Mouse (Mus musculus) layer of hippocampus, postnatal 36 days (tissue): ENCODE data around the gene Diras1. TPM values are rescaled to one million over a fixed set of nuclear protein-coding genes. Genes with fewer than 3 reads are reported as not detected.
"Not testable (repeated sequence)": the region's sequence is repeated elsewhere in the genome, so short reads cannot be mapped to it uniquely, and the experiment has no call there.

Source experiments
- DNase-seq, 2 experiments: peaks; one replicate each; pipeline ENCODE4 v3.0.0; 2022
- total RNA-seq, 2 experiments: library from RNA; stranded (reverse); gene quantifications; 2 replicates each; pipeline ENCODE4 v1.2.3; 2021

Diras1 gene
- 10 to 100 TPM; 96.5 to 98.1 TPM for total RNA-seq

- DNase-seq, result no peak
Observed at GRCm38 (mm10) chr10:81025639-81026275, at the start of gene Diras1. TSS of gene Diras1 (minus strand) at chr10:81025662.

GRCm38 (mm10) chr10:81073464-81073863 is 48.0 kb upstream of the Diras1 start:
- DNase-seq, result no peak

DNA sequence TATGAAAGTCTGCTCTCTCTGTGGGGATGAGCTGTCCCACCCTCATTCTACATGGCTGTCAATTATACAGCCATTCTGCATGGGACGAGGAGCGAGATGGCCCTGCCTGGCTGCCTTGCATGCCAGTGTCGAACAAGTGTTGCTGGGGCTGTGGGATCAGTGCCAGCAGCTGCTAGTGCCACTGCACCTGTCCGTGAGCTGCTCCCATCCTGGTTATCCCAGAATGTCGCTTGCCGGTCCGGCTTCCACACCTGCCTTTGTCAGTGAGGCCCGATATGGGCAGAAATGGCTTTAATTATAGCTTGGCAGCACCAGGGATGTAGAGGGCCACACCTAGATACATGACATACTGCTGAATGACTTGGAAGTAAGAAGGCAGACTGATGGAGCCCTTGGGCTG is 46.8 kb upstream of the Diras1 start:
- DNase-seq, result no peak

DNA sequence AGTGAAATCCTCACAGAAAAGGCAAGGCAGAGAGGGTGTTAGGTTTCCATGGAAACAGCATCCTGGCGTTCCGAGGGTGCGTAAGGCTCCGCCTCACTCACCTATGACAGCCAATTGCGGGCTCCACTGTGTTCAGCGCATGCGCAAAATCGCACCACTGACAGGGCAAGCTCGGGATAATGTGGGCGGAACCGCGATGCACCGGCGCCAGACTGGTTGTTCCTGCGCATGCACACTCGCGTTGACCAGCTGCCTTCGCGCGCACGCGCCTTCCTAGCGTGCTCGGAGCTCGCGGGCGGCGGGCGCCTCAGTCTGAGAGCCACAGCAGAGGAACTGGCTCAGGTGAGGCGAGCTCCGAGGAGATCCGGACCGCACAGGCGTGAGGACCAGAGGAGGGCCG is 44.4 kb upstream of the Diras1 start, which contains the start of gene Thop1:
Gene Thop1, plus strand, starts transcription at position 200 of the 400 bp plus-strand sequence.
- DNase-seq, result peak; percentile 94 to 98

GRCm38 (mm10) chr10:81068706-81069105 is 43.2 kb upstream of the Diras1 start:
- no peak for DNase-seq

DNA sequence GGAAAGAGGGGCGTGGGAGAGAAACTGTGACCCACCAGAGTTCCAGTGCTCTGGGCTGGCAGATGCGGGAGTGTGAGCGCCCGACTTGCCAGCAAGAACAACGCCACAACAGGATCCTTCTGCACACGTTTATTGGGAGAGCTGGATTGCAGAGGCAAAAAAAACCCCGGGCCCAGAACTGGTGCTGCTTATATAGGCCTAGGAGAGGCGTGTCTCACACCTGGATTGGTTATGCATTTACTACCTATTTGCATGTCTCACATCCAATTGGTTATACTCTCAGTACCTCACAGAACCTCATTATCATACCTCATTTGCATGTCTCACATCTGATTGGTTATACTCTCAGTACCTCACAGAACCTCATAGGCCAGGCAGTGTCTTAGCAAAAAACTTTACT is 39.1 kb upstream of the Diras1 start:
- DNase-seq, result not testable (repeated sequence)

DNA sequence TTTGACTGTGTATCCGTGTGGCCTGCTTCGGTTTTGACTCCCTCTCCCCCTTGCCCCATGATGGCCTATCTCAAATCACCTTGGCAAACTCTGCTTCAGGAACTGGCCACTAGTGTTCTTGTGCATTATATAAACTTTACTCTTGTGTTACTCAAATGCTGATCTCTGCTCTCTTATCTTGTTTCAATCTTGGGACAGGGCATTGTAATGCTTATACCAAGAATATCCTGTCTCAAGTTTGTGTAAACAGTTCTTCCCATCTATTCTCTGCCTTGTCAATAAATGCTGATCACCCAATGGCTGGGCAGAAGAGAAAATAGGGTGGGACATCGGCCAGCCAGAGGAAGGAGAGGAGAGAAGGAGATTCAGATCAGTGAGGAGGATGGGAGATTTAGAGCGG is 37.2 kb upstream of the Diras1 start:
- no peak for DNase-seq

- DNase-seq, result peak; percentile 99
Observed at GRCm38 (mm10) chr10:81059603-81060543, 34.4 kb upstream of the Diras1 start, which contains the start of gene Sgta. TSS of gene Sgta (minus strand) at chr10:81060181.

GRCm38 (mm10) chr10:81058896-81059295 is 33.4 kb upstream of the Diras1 start:
- no peak for DNase-seq

- no peak for DNase-seq
Observed at GRCm38 (mm10) chr10:81057406-81058130, 32.1 kb upstream of the Diras1 start.

DNA sequence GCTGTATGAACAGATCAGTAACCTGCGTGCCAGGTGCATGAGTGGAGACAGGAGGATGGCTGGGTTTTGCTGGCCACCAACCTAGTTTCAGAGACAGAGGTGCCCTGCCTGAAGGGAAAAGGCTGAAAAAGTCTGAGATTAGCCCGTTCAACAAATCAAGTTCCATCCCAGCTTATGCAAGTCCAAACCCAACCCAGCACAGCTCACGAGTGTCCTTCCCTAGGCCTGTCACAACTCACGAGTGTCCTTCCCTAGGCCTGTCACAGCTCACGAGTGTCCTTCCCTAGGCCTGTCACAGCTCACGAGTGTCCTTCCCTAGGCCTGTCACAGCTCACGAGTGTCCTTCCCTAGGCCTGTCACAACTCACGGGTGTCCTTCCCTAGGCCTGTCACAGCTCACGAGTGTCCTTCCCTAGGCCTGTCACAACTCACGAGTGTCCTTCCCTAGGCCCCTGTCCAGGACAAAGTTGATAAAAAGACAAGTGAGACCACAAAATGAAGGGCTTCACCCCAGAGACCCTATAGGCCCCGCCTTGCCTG is 30.4 kb upstream of the Diras1 start:
- DNase-seq, result not testable (repeated sequence)

DNA sequence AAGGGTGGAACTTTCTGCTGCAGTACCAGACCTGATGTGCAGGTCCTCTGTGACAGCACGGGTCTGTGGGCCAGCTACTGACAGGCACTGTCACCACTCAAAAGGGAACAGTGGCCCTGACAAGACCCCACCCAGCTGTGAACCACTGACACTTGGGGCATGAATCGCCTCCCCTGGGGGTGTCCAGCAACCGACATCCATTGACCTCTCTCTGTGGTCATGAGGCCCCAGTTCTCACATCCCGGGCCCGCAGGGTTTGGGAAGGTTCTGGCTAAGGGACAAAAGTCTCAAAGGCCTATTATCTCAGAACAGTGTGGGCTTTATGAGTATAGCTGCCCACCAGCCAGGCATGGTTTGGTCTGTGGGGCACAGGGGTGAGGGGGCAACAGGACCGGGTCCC is 29.7 kb upstream of the Diras1 start:
- DNase-seq, result no peak

GRCm38 (mm10) chr10:81052577-81052976 is 27.1 kb upstream of the Diras1 start:
- DNase-seq, result no peak

DNA sequence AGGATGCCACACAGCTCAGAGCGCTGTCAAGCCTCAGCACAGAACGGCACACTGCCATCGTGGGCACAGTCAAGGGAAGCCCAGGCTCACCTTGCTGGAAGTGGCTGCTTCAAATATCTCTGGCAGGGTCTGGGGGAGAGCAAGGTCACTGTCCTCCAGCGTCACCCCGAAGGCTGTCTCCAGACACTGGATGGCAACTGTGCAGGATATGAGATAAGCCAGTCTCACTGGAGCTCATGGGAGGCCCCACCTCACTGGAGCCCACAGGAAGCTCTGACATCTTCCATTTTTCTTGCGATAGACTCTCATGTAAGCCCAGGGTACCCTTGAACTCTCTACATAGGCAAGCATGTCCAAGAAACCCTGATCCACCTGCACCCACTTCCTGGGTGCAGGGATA is 25.7 kb upstream of the Diras1 start:
- DNase-seq, result no peak

DNA sequence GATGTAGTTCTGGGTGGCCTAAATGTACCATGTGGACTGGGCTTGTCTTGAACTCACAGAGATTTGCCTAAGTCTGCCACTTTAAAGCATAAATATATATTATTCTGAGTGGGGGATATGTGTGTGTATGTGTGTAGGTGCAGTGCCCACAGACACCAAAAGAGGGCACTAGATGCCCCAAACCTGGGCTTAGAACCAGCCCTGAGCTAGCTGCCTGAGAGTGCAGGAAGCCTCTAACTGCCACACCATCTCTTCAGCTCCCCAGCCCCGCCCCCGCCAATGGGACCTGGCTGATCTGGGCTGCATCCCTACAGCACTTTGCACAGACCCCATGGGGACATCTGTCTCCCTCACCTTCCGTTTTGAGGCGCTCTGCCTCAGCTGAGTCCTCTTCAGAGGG is 25.2 kb upstream of the Diras1 start:
- no peak for DNase-seq

DNA sequence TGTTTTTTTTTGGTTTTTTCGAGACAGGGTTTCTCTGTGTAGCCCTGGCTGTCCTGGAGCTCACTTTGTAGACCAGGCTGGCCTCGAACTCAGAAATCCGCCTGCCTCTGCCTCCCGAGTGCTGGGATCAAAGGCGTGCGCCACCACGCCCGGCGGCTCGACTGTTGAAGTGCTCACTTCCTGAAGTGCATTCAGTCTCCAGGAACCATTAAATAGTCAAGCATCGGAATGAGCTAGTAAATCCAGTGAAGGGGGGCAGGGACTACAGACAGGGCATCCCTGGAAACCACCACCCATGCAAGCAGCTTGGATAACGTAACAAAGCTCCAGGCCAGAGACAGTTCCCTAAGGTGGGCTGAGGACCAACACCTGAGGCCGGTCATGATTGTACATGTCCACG is 19.8 kb upstream of the Diras1 start:
- not testable (repeated sequence) for DNase-seq

DNA sequence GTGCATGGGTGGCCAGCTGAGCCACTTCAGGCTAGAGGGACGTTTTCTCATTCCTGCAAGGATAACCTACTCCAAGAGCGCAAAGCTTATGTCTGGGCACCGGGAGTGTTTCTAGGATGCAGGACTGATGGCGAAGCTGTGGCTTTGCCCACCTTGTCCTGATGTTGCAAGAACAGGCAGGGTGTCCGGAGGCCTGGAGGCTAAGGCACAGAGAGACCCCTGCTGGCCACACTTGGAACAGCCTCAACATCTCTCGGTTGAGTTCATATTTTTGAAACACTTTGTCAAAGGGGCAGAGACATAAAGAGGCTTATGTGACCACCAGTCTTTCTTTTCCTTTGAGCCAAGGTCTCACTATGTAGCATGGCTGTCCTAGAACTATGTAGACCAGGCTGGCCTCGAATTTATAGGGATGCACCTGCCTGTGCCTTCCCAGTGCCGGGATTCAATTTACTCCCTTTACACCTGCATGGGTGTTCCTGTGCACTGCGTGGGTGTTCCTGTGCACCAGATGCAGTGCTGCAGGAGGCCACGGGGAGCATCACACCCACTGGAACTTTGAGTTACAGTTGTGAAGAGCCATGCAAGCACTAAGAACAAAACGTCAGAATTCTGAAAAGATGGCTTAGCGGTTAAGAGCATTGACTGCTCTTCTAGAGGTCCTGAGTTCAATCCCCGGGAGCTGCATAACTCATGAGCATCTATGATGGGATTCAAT is 16.2 kb upstream of the Diras1 start:
- peak; percentile 66 to 67 for DNase-seq

DNA sequence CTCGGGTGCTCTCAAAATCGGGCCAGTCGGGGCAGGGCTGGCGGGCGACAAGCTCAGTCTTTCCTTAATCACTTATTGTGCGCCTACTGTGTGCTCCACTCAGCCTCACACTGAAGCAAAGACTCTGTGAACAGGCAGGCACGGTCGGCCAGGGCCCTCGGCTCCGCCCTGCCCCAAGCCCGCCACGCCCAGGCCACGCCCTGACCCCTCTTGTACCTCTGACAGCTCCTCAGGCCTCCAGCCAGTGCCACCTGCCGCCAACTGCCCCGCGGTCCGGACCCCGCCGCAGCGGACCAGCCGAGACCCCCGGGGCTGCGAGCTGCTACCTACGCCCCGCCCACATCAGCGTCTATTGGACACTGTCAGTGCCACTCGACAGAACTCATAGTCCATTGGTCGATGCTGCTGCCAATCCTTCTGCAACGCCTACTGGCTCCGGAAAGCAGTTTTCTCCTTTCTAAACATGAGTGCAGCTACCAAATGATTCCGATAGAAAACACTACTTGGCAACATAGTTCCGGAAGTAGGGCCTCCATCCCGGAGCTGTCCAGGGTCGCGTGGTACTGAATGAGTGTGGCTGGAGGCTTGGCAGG is 11.6 kb upstream of the Diras1 start, which contains the start of gene Slc39a3:
Gene Slc39a3, minus strand, starts transcription at position 439 of the 593 bp plus-strand sequence.
- DNase-seq, result peak; percentile 98 to 99

DNA sequence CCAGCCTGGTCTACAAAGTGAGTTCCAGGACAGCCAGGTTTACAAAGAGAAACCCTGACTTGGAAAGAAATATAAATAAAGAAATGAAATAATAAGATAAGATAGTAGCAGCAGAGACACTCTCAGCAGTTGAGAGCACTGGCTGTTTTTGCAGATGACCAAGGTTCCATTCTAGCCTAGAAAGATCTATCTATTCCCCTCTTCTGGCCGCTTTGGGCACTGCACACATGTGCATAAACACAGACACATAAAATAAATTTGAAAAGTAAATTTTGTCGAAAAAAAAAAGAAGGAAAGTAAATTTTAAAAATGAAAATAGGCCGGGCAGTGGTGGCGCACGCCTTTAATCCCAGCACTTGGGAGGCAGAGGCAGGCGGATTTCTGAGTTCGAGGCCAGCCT is 10.8 kb upstream of the Diras1 start:
- DNase-seq, result no peak

DNA sequence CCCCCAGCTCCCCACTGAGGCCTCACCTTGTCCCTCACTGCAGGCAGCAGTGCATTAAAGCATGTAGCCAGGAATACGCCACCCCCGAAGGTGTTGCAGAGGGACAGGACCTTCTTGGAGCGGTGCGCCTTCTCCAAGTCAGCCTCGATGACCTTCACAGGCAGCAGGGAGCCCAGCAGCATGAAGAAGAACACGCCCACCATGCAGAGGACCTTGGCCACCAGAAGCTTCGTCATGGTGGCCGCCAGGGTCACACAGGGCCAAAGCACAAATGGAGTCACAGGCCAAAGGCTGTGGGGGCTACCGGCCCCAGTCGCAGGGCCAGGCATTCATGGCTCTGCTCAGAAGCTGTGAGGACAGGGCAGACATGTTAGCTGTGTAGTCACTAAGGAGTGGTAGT is 8.1 kb upstream of the Diras1 start:
- no peak for DNase-seq

DNA sequence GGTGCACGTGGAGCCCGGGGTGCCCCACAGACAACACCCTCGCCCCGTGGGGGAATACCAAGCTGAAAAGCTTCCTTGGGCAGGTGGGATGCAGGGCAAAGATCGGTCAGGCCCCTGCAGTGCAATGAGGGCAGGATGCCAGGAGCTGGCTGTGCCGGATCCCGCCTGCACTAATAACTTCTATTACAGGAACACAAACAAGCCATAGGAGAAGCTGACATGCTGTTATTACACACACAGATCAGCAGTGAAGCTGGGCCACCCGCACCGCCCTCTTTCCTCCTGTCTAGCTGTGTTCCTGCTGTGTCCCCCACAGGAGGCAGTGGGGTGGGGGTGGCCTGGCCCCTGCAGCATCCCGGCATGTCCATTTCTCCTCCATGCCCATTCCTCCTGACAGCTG is 3.6 kb upstream of the Diras1 start:
- peak; percentile 45 to 52 for DNase-seq
